Mouse (Mus musculus): ENCODE data around the gene Mrgbp. TPM values are rescaled to one million over a fixed set of nuclear protein-coding genes. Genes with fewer than 3 reads are reported as not detected.
A peak's percentile ranks its signal among the peaks of the same experiment; 100 is the strongest.

The Mrgbp gene
- polyA plus RNA-seq, 1 experiment from 2014 or later, result 37.0 TPM

DNA sequence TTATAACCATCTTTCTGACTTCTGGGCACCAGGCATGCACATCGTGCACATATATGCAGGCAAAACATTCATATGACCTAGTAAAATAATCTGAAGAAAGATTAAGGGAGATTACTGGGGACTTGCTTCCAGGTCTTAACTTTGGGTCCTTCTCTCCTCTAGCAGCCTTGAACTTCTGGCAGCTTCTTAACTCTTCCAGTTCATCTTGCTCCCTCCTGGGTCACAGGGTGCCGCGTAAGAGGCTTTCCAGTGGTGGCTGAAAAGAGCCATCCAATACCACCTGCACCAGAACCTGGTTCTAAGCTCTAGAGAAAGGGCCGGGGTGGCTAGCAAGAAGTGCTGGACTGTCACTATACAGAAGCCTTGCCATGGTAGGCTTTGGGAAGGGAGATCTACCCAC is 16.4 kb downstream of the Mrgbp start, which contains the start of gene Col9a3:
Col9a3 (plus strand) TSS at position 301 of the 400 bp plus-strand sequence.
- Histone ChIP-seq H3K27ac (replicated peaks) (peak within 1 kb of the TSS; percentile 58), H3K9me3 (replicated peaks) (no peaks in the 10 kb centered on the region), H3K36me3 (peaks cover 27% of the 10 kb centered on the region), H3K9ac (replicated peaks) (peak within 1 kb of the TSS; percentile 34; the same call in 1 of the 2 replicates), H3K4me1 (peaks cover 39% of the 10 kb centered on the region), H3K4me2 (peak within 1 kb of the TSS; percentile 60), H3K4me3 (replicated peaks) (peak within 1 kb of the TSS; percentile 44), H3K27me3 (replicated peaks) (peaks cover 11% of the 10 kb centered on the region; the same call in 1 of the 2 replicates)
- 54% methylated on average over 4 of the region's 4 CpGs for WGBS
- no peak for ATAC-seq (ENCODE audit: low FRiP score)

DNA sequence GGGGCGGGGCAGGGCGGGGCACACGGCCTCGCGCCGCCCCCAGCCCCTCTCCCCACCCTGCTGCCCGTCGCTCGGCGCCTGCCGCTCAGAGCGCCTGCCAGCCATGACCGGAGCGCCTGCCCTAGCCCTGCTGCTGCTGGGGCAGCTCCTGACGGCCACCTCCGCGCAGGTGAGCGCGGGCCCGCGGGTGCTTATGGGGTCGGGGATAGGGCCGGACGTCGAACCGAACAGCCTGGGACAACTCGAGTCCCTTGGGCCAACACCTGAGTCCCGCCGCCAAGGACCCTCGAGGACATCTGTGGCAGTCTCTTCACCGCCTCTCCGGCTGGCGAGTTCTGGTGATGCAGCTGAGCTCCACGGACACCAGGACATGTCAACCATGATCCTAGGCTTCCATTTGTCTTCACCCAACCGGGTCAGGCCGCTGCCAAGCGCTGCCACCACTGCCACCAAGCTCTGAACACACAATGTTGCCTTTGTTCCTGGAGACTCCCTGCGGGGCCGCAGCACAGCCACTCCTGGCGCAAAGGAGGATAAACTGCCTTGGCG is 17.1 kb downstream of the Mrgbp start:
- Histone ChIP-seq H3K9ac (replicated peaks) (peak overlapping the region; percentile 34; the same call in 1 of the 2 replicates), H3K4me1 (peaks cover 39% of the 10 kb centered on the region), H3K36me3 (peaks cover 19% of the 10 kb centered on the region), H3K4me2 (peak overlapping the region; percentile 60), H3K4me3 (replicated peaks) (peak overlapping the region; percentile 44), H3K27ac (replicated peaks) (peak overlapping the region; percentile 58), H3K9me3 (replicated peaks) (no peaks in the 10 kb centered on the region), H3K27me3 (replicated peaks) (peaks cover 11% of the 10 kb centered on the region; the same call in 1 of the 2 replicates)
- peak; percentile 51 for ATAC-seq (ENCODE audit: low FRiP score)
- WGBS, result 3% methylated on average over 38 of the region's 41 CpGs

DNA sequence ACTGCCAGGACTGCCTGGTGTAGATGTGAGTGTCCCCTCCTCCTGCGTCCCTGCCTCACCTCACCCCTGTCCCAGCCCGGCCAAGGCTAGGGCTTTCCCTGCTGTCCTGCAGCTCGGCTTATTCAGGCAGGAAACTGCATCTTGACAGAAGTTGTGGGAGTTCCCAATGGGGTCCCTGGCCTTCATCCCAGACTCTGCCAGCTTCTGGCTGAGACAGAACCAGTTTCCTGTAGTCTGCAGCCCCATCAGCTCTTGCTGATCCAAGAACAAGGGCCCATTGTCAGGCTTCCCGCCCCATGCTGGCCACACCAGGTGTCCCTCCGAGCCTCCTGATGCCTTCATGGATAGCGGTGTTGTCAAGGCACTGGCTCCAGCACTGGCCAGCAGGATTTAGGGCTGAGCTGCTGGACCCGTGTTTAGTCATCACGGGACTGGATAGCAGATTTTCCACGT is 19.5 kb downstream of the Mrgbp start:
- H3K4me3 ChIP-seq (replicated peaks), result no peak overlapping the region
- H3K27ac ChIP-seq (replicated peaks), result peak overlapping the region; percentile 64
- whole genome bisulfite sequencing, result 17% methylated on average over 9 of the region's 9 CpGs
- H3K27me3 ChIP-seq (replicated peaks), result peaks cover 11% of the 10 kb centered on the region; the same call in 1 of the 2 replicates
- peak overlapping the region; percentile 15; the same call in 1 of the 2 replicates for H3K4me2 ChIP-seq
- H3K4me1 ChIP-seq, result peaks cover 41% of the 10 kb centered on the region
- H3K9ac ChIP-seq (replicated peaks), result no peak overlapping the region
- no peaks in the 10 kb centered on the region for H3K36me3 ChIP-seq
- H3K9me3 ChIP-seq (replicated peaks), result no peaks in the 10 kb centered on the region
- peak; percentile 53 for ATAC-seq (ENCODE audit: low FRiP score)

DNA sequence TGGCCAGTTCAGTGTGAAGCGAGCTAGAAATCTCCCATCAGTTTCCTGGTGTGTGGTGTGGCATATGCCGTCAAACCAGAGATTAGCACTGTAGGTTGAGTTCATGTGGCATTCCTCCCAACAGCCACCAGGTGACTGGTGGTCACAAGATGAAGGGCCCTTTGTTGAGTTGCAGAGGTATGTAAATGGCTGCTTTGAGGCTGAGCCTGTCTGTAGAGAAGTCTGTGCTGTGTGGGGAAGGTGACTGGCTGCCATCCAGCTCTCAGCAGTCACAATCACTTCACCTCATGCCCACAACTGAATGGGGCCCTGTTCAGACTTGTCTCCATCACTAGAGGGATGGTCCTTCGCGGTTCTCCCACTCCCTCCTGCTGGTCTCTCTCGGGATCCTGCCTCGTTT is 23.7 kb downstream of the Mrgbp start:
- Histone ChIP-seq H3K27me3 (replicated peaks) (no peaks in the 10 kb centered on the region), H3K4me1 (peaks cover 18% of the 10 kb centered on the region), H3K4me2 (no peak overlapping the region), H3K9me3 (replicated peaks) (no peaks in the 10 kb centered on the region), H3K27ac (replicated peaks) (no peak overlapping the region), H3K9ac (replicated peaks) (no peak overlapping the region), H3K36me3 (0 out of 2 replicates have a peak, but pooled peaks cover 3% of the 10 kb centered on the region), H3K4me3 (replicated peaks) (no peak overlapping the region)
- no peak for ATAC-seq (ENCODE audit: low FRiP score)
- WGBS, result 49% methylated on average over 6 of the region's 6 CpGs

DNA sequence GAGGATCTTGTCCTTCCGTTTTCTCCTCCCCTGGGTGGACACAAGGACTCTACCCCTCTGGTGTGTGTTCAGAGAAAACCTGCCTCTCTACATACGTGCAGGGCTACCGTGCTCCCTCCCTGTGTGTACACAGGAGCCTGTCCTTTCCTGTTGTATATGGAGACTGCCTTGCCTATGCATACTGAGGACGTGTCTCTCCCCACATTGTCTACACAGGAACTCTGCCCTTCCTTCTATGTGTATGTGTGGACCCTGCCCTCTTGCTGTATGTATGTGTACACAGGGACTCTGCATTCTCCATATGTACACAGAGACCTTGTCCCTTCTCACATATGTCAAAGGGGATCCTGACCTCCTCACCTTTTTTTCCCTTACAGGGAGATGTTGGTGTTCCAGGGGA is 29.2 kb downstream of the Mrgbp start:
- Histone ChIP-seq H3K9ac (replicated peaks) (no peak overlapping the region), H3K4me1 (no peaks in the 10 kb centered on the region), H3K36me3 (0 out of 2 replicates have a peak, but pooled peaks cover 3% of the 10 kb centered on the region), H3K27ac (replicated peaks) (no peak overlapping the region), H3K9me3 (replicated peaks) (no peaks in the 10 kb centered on the region), H3K4me3 (replicated peaks) (no peak overlapping the region), H3K27me3 (replicated peaks) (no peaks in the 10 kb centered on the region), H3K4me2 (no peak overlapping the region)
- ATAC-seq (ENCODE audit: low FRiP score), result no peak
- 83% methylated on average over 4 of the region's 4 CpGs for WGBS

DNA sequence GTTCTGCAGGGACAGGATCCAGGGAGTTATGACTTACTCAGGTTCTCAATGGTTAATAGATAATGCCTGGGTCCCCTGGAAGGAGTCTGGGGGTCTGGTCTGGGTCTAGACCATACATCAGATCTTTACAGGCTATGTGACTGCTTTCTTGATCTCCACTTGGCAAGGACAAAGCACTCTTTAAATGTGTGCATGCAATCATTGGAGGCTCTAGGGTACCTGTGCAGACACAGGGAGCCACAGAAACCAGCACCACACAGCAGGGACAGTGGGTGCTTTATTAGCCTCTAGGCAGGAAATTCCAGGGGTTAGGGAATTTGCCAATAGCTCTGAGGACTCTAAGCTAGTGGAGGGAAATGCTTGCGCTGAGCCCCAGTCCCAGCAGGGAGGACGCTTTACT is 30.8 kb downstream of the Mrgbp start:
- no peak for ATAC-seq (ENCODE audit: low FRiP score)
- Histone ChIP-seq H3K9me3 (replicated peaks) (no peaks in the 10 kb centered on the region), H3K36me3 (peaks cover 9% of the 10 kb centered on the region), H3K9ac (replicated peaks) (no peak overlapping the region), H3K4me2 (no peak overlapping the region), H3K27me3 (replicated peaks) (no peaks in the 10 kb centered on the region), H3K4me1 (no peaks in the 10 kb centered on the region), H3K4me3 (replicated peaks) (no peak overlapping the region), H3K27ac (replicated peaks) (no peak overlapping the region)
- WGBS, result 74% methylated on average over 2 of the region's 2 CpGs

Other genes starting within 250 kb of the Mrgbp start
- gene Gata5, start 246.6 kb upstream of the Mrgbp start, polyA plus RNA-seq (2015; fragmentation: Nextera tagmentation; extraction: Ambion mirVana), result 0.04 and 0.14 TPM in 2 replicates
- gene Slco4a1, start 125.1 kb upstream of the Mrgbp start, polyA plus RNA-seq (2015; fragmentation: Nextera tagmentation; extraction: Ambion mirVana), result 2.4 and 4.0 TPM in 2 replicates
- 2.0 and 2.2 TPM in 2 replicates for gene Ntsr1, start 81.3 kb upstream of the Mrgbp start, polyA plus RNA-seq (2015; fragmentation: Nextera tagmentation; extraction: Ambion mirVana)
- 81.0 and 90.0 TPM in 2 replicates for gene Ogfr, start 7.9 kb downstream of the Mrgbp start, polyA plus RNA-seq (2015; fragmentation: Nextera tagmentation; extraction: Ambion mirVana)
- 62.1 and 90.3 TPM in 2 replicates for gene Col9a3, start 16.5 kb downstream of the Mrgbp start, polyA plus RNA-seq (2015; fragmentation: Nextera tagmentation; extraction: Ambion mirVana)
- gene Tcfl5, start 61.4 kb downstream of the Mrgbp start, polyA plus RNA-seq (2015; fragmentation: Nextera tagmentation; extraction: Ambion mirVana), result 0.37 and 0.77 TPM in 2 replicates
- gene Dido1, start 128.7 kb downstream of the Mrgbp start, polyA plus RNA-seq (2015; fragmentation: Nextera tagmentation; extraction: Ambion mirVana), result 21.4 and 23.1 TPM in 2 replicates
- 54.9 and 57.5 TPM in 2 replicates for gene Gid8, start 128.8 kb downstream of the Mrgbp start, polyA plus RNA-seq (2015; fragmentation: Nextera tagmentation; extraction: Ambion mirVana)
- 0.31 and 1.4 TPM in 2 replicates for gene Slc17a9, start 144.0 kb downstream of the Mrgbp start, polyA plus RNA-seq (2015; fragmentation: Nextera tagmentation; extraction: Ambion mirVana)
- 1.6 and 1.9 TPM in 2 replicates for gene Bhlhe23, start 195.6 kb downstream of the Mrgbp start, polyA plus RNA-seq (2015; fragmentation: Nextera tagmentation; extraction: Ambion mirVana)